Mouse (Mus musculus) kidney, postnatal 14 days (tissue): ENCODE data around the gene Rpl6.
A peak's percentile ranks its signal among the peaks of the same experiment; 100 is the strongest.

Experiments
- DNase-seq: peaks from one replicate; pipeline ENCODE4 v3.0.0; 2022; ENCODE audit warnings: mixed read lengths

Rpl6 gene

GRCm38 (mm10) chr5:121204132-121205089 lies at the start of gene Rpl6:
Gene Rpl6 (plus strand): TSS chr5:121204481.
- DNase-seq: peak; percentile 89

- DNase-seq: no peak
Observed at GRCm38 (mm10) chr5:121156121-121156520, 48.2 kb upstream of the Rpl6 start.

GRCm38 (mm10) chr5:121157017-121157416 lies 47.3 kb upstream of the Rpl6 start:
- DNase-seq: no peak

GRCm38 (mm10) chr5:121157489-121157888 lies 46.8 kb upstream of the Rpl6 start:
- DNase-seq: no peak

GRCm38 (mm10) chr5:121158966-121159365 lies 45.3 kb upstream of the Rpl6 start:
- DNase-seq: no peak

- no peak for DNase-seq
Observed at GRCm38 (mm10) chr5:121162285-121162684, 42.0 kb upstream of the Rpl6 start.

GRCm38 (mm10) chr5:121162923-121163322 lies 41.4 kb upstream of the Rpl6 start:
- DNase-seq: peak; percentile 72

GRCm38 (mm10) chr5:121166884-121167283 lies 37.4 kb upstream of the Rpl6 start:
- no peak for DNase-seq

GRCm38 (mm10) chr5:121169588-121169987 lies 34.7 kb upstream of the Rpl6 start:
- DNase-seq: no peak

GRCm38 (mm10) chr5:121172835-121173234 lies 31.4 kb upstream of the Rpl6 start:
- DNase-seq: no peak

- DNase-seq: no peak
Observed at GRCm38 (mm10) chr5:121179077-121179857, 25.0 kb upstream of the Rpl6 start.

- no peak for DNase-seq
Observed at GRCm38 (mm10) chr5:121183269-121183668, 21.0 kb upstream of the Rpl6 start.

GRCm38 (mm10) chr5:121184375-121184774 lies 19.9 kb upstream of the Rpl6 start:
- DNase-seq: no peak

- DNase-seq: peak; percentile 31
Observed at GRCm38 (mm10) chr5:121184945-121185551, 19.2 kb upstream of the Rpl6 start.

- no peak for DNase-seq
Observed at GRCm38 (mm10) chr5:121187580-121188001, 16.7 kb upstream of the Rpl6 start.

GRCm38 (mm10) chr5:121188265-121188664 lies 16.0 kb upstream of the Rpl6 start:
- no peak for DNase-seq

- no peak for DNase-seq
Observed at GRCm38 (mm10) chr5:121189182-121189581, 15.1 kb upstream of the Rpl6 start.

GRCm38 (mm10) chr5:121190210-121190835 lies 14.0 kb upstream of the Rpl6 start:
- no peak for DNase-seq

- peak; percentile 93 for DNase-seq
Observed at GRCm38 (mm10) chr5:121190836-121191583, 13.3 kb upstream of the Rpl6 start, which contains the start of gene Ptpn11. Gene Ptpn11 (minus strand): TSS chr5:121191397.

GRCm38 (mm10) chr5:121191584-121191906 lies 12.7 kb upstream of the Rpl6 start:
- no peak for DNase-seq

GRCm38 (mm10) chr5:121194173-121194572 lies 10.1 kb upstream of the Rpl6 start:
- DNase-seq: no peak

- no peak for DNase-seq
Observed at GRCm38 (mm10) chr5:121196764-121197163, 7.5 kb upstream of the Rpl6 start.
